Mouse (Mus musculus) spleen, adult 12 weeks (tissue): ENCODE data around the gene Extl1.

Source experiments
- DNase-seq: peaks from one replicate; pipeline ENCODE4 v3.0.0; 2022; ENCODE audit warnings: low spot score

Extl1 gene

DNA sequence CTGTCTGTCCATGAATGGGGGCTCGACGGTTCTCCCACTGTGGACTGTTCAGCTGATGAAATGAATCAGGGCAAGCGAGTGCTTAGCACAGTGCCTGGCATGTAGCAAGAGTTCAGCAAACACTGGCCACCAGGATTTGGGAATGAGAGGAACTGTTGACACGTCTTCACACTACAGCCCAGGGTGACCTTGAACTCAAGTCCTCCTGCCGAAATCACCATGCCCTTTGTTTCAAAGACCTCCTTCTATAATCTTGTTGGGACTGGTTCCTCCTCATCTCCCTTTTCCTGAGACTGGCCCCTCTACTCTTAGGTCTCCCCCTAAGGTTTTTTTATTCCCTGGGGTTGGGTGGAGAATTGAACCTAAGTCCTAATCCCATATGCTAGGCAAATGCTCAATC lies 71.3 kb downstream of the Extl1 start:
- no peak for DNase-seq

DNA sequence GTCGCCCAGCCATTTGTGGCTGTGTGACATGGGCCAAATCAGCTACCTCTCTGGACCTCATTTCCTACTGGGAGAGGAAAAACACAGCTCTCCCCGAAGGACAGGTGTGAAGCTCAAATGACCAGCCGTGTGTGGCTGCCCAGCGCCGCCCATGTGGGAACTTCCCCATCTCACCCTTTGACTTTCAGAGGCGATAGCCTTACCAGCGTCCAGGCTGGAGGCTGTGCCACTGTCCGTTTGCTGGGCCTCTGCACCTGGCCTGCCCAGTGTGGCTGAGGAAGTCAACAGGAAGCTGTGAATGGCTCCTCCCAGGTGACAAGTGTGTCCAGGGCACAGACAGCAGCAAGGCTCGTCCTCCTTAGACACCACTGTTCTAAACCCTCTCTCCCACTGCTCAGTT lies 71.9 kb downstream of the Extl1 start:
- DNase-seq: no peak

DNA sequence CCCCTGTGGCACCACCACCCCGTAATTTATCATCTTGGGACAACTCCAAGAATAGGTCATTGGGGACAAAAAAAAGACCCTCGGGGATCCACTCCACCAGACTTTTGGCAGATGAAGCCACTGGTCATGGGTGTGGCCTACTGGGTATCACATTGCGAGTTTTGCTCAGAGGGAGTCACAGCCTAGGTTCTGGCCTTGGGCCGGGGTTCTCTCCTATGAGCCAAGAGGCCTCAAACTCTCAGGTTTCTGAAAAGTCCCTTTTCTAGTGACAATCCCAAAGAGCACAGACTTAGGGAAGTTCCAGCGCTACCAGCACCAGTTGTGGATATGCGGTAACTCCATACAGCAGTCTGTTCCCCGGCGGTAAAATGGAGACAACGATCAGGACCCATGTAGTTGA lies 73.0 kb downstream of the Extl1 start:
- DNase-seq: no peak

DNA sequence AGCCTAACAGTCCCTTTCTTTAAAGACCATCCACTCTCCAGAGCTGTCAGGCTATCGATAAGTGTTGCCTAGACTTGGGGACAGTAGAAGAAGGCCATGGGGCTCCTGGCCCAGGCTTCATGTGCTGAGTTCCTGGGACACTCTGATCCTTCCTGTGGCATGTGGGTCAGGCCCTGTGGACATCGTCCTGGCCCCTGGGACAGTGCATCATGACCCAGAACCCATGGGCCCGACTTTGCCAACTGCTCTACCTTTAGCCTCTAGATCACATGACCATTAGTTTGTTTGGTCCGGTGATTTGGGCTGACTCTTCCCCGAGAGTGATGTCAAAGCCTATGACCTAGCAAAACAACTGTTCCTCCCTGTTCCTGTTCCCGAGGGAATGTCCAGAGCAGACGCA lies 73.5 kb downstream of the Extl1 start:
- DNase-seq: no peak

DNA sequence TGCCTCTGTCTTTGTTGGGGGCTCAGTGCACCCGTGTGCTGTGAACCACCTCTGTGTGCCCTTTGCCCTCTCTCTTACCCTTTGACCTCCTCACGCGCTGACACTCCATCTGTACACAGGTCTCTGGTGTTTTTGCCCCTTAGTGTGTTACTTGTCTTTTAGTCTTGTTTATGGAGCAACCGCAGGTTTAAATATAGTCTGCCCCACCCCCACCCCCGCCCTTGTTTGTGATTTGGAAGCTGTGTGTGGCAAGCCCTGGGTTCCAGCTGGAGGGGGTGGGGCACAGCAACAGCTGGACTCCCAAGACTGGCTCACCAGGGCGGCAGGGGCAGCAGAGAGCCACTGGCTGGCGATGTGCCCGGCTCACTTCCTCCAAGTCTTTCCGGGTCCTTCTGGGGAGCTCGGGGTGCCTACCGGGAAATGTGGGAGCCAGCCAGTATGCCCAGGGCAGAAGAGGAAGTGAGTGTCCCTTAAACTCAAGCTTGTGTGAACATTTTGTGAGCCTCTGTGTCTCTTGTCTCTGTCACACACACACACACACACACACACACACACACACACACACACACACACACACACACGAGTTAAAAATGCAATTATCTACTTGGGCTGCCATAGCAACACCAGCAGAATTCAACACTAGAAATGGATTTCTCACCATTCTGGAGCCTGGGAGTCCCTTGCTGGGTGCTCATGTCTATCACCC lies 76.1 kb downstream of the Extl1 start:
- no peak for DNase-seq

DNA sequence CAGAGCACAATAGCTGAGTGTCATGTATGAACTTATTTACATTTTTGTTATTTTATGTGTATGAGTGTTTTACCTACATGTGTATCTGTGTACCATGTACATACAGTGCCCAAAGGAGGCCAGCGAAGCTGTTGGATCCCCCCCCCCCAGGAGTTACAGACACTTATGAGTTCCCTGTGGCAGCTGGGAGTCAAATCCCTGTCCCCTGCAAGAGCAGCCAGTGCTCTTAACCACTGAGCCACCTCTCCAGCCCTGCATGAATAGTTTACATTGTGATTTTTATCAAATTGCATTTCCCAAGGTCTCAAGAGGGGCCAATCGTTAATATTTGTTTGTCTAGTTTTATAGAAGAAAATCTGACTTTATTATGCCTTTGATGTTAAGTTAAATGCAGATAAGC lies 76.7 kb downstream of the Extl1 start:
- DNase-seq: no peak
